Mouse (Mus musculus) liver, postnatal 0 days (tissue): Measurements from ENCODE around the gene Nr2f6. TPM values are rescaled to one million over a fixed set of nuclear protein-coding genes. Genes with fewer than 3 reads are reported as not detected.

Experiments used
- ATAC-seq: fragments of 200-750 bp; cut with Nextera tagmentation; 2 replicates; pipeline ENCODE4 v1.8.0; 2017; ENCODE audit warnings: mild to moderate bottlenecking, moderate library complexity
- DNase-seq: peaks from one replicate; pipeline ENCODE4 v3.0.0-alpha.2; 2016
- H3K27ac ChIP-seq: fragments of 300-500 bp; sonication (generic); 2 replicates; pipeline ENCODE4 v1.5.1; 2014; ENCODE audit warnings: antibody characterized with exemption, moderate library complexity, mild to moderate bottlenecking, low read depth
- H3K27me3 ChIP-seq: fragments of 300-500 bp; sonication (generic); 2 replicates; pipeline ENCODE4 v1.6.1; 2014; ENCODE audit warnings: low read length, control low read depth, mixed read lengths; ENCODE audit not compliant: insufficient read depth
- H3K36me3 ChIP-seq: fragments of 300-500 bp; sonication (generic); replicated peaks from 2 replicates; pipeline ENCODE4 v1.6.1; 2014; ENCODE audit warnings: mild to moderate bottlenecking, control low read depth, low read length, moderate library complexity, mixed read lengths; ENCODE audit not compliant: insufficient read depth
- H3K4me1 ChIP-seq: fragments of 300-500 bp; sonication (generic); 2 replicates; pipeline ENCODE4 v1.6.1; 2014; ENCODE audit warnings: antibody characterized with exemption, mild to moderate bottlenecking, control low read depth; ENCODE audit not compliant: insufficient read depth
- H3K4me2 ChIP-seq: fragments of 300-500 bp; sonication (generic); 2 replicates; pipeline ENCODE4 v1.6.1; 2014; ENCODE audit warnings: low read depth, mild to moderate bottlenecking, low read length, moderate library complexity, mixed read lengths
- H3K4me3 ChIP-seq: fragments of 300-500 bp; sonication (generic); 2 replicates; pipeline ENCODE4 v1.5.1; 2014; ENCODE audit warnings: low read depth, low read length
- H3K9ac ChIP-seq: fragments of 300-500 bp; sonication (generic); replicated peaks from 2 replicates; pipeline ENCODE4 v1.6.1; 2014; ENCODE audit warnings: mild to moderate bottlenecking, moderate library complexity
- H3K9me3 ChIP-seq: fragments of 300-500 bp; sonication (generic); 2 replicates; pipeline ENCODE4 v1.6.1; 2016; ENCODE audit warnings: mild to moderate bottlenecking, control low read depth, low read length, mixed read lengths
- CTCF ChIP-seq: sonication (generic); IDR thresholded peaks from 2 replicates; pipeline ENCODE4 v1.5.1; 2016; ENCODE audit warnings: antibody characterized with exemption, low read depth
- EP300 ChIP-seq: IDR thresholded peaks from 2 replicates; pipeline ENCODE4 v1.6.1; 2016; ENCODE audit warnings: antibody characterized with exemption, low read depth, mild to moderate bottlenecking
- WGBS: fragments of 180-500 bp; shearing (Covaris S2); extraction: QIAGEN DNeasy Blood & Tissue Kit; methylation state at CpG from one replicate; pipeline ENCODE4 v1.1.7; 2014; ENCODE audit not compliant: insufficient replicate concordance; 5-methylcytosine and 5-hydroxymethylcytosine counted together
- polyA plus RNA-seq: library from polyadenylated mRNA; unstranded; fragments of >200 nt; fragmentation: Nextera tagmentation; extraction: Ambion mirVana; gene quantifications from 2 replicates; pipeline ENCODE4 v1.2.1, GENCODE M21; 2015

Nr2f6 gene
- polyA plus RNA-seq, 1 experiment from 2014 or later: 38.0 TPM

DNA sequence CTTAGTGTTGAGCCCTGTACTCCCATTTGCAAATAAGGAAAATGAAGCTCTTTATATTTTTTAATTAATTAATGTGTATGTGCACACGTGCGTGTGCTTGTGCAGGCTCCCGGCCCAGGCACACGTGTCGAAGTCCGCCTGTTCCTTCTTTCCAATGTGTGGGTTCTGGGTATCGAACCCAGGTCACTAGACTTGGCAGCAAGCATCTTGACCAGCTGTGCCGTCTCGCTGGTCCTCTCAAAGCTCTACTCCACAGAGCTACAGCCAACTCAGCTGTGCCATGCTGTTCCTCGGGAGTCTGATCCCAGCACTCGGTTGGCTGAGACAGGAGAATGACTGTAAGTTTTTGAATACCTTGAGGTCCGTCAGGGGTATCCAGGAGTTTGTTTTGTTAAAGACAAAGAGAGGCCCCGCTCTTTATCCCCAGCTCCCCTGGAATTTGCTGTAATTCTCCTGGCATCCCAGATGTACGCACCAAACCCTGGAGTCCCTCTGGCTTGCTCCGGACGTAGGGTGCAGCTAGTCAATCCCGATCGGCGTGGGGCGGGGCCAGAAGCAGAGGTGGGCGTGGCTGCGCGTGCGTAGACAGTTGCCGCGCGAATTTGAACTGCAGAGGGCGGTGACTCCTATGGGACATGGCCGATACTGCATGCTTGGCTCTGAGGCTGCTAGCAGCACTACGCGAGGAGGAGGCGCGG lies 23.8 kb upstream of the Nr2f6 start, which contains the start of gene Ankle1:
TSS of gene Ankle1 (plus strand) at position 610 of the 698 bp plus-strand sequence.
- Histone ChIP-seq H3K36me3 (peaks cover 33% of the 10 kb centered on the region), H3K9me3 (no peaks in the 10 kb centered on the region), H3K4me1 (peaks cover 20% of the 10 kb centered on the region), H3K4me2 (peak within 1 kb of the TSS; percentile 97), H3K9ac (peak within 1 kb of the TSS; percentile 84), H3K4me3 (peak within 1 kb of the TSS; percentile 92), H3K27ac (peak within 1 kb of the TSS; percentile 70), H3K27me3 (no peaks in the 10 kb centered on the region)
- ATAC-seq: peak; percentile 93
- TF ChIP-seq CTCF (peak; percentile 86), EP300 (no peak)
- peak; percentile 99 for DNase-seq
- WGBS: 13% methylated on average over 33 of the region's 33 CpGs

DNA sequence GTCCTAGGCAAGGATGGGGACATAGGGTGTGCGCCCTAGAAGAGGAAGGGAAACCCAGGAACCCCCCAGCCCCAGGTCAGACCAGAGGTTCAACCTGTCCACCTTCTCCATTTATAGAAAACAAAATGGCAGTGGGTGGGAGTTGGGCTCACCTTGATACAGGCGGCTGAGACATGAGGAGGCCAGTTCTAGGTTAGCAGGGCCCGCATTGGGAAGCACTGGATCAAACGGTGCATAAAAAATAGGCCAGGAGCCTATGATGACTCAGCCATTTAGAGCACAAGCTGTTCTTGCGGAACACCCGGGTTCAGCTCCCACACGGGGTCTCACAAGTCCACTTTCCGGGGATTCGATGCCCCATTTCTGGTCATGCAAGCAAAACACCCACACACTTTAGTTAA lies 23.2 kb upstream of the Nr2f6 start:
- Histone ChIP-seq H3K9me3 (no peaks in the 10 kb centered on the region), H3K27ac (no peak overlapping the region), H3K9ac (no peak overlapping the region), H3K4me2 (peak overlapping the region; percentile 97), H3K36me3 (peaks cover 35% of the 10 kb centered on the region), H3K27me3 (no peaks in the 10 kb centered on the region), H3K4me1 (peaks cover 20% of the 10 kb centered on the region), H3K4me3 (no peak overlapping the region; the same call in 1 of the 2 replicates)
- DNase-seq (no peak), ATAC-seq (no peak)
- WGBS: 61% methylated on average over 9 of the region's 9 CpGs
- TF ChIP-seq CTCF (no peak), EP300 (no peak)

- Histone ChIP-seq H3K9me3 (no peaks in the 10 kb centered on the region), H3K36me3 (peaks cover 33% of the 10 kb centered on the region), H3K4me3 (no peak overlapping the region), H3K4me2 (no peak overlapping the region), H3K4me1 (peaks cover 20% of the 10 kb centered on the region), H3K27me3 (no peaks in the 10 kb centered on the region), H3K9ac (no peak overlapping the region), H3K27ac (no peak overlapping the region)
- 76% methylated on average over 8 of the region's 8 CpGs for WGBS
- DNase-seq (no peak), ATAC-seq (no peak)
- TF ChIP-seq CTCF (no peak), EP300 (no peak)
Measured at GRCm38 (mm10) chr8:71404011-71404410, 22.3 kb upstream of the Nr2f6 start.

GRCm38 (mm10) chr8:71403107-71403885 lies 21.5 kb upstream of the Nr2f6 start:
- 73% methylated on average over 6 of the region's 6 CpGs for WGBS
- peaks cover 20% of the 10 kb centered on the region for H3K4me1 ChIP-seq
- no peak overlapping the region for H3K27ac ChIP-seq
- no peaks in the 10 kb centered on the region for H3K9me3 ChIP-seq
- peaks cover 30% of the 10 kb centered on the region for H3K36me3 ChIP-seq
- no peak overlapping the region for H3K4me3 ChIP-seq
- ATAC-seq (no peak), DNase-seq (no peak)
- H3K27me3 ChIP-seq: no peaks in the 10 kb centered on the region
- no peak overlapping the region for H3K4me2 ChIP-seq
- no peak overlapping the region for H3K9ac ChIP-seq
- TF ChIP-seq EP300: no peak

DNA sequence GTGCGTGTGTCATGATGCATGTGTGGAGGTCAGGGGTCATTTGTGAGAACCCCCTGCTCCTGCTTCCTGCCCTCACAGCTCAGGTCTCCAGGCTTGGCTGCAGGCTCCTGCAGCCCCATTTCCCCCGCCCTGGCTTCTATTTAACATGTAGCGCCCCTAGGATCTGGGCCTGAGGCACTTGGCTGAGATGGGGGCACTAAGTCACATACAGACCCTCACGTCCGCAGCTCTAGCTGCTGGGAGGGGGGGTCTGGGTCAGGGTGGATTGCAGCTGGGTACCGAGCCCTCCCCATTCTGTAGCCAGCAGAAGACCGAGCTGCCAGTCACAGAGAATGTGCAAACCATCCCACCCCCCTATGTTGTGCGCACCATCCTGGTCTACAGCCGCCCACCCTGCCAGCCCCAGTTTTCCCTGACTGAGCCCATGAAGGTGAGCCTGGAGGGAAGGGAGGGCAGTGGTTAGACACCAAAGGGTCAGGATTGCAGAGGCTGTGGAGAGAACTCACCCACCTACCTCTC lies 20.7 kb upstream of the Nr2f6 start:
- H3K4me1 ChIP-seq: peaks cover 23% of the 10 kb centered on the region
- H3K27me3 ChIP-seq: no peaks in the 10 kb centered on the region
- DNase-seq (no peak), ATAC-seq (no peak)
- no peak overlapping the region for H3K4me3 ChIP-seq
- no peak overlapping the region for H3K9ac ChIP-seq
- peaks cover 24% of the 10 kb centered on the region for H3K36me3 ChIP-seq
- 84% methylated on average over 9 of the region's 9 CpGs for WGBS
- no peaks in the 10 kb centered on the region for H3K9me3 ChIP-seq
- no peak overlapping the region for H3K27ac ChIP-seq
- TF ChIP-seq EP300: no peak
- no peak for TF ChIP-seq CTCF
- H3K4me2 ChIP-seq: no peak overlapping the region

DNA sequence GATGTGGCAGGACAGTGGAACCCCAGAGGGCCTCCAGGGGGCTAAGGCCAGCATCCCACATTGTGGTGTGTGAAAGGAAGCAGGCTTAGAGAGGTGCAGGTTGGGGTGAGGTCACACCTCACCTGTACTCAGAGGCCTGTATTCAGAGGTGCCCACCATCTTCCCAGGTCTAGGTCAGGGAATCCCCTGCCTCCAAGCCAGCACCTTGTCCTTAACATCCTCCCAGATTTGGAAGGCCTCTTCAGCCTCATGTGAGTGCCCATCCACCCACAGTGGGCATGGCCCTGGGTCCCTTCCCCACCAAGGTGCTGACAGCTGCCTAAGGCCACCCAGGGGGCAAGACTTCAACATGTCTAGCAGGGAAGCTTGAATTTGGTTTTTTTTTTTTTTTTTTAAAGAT lies 19.7 kb upstream of the Nr2f6 start:
- Histone ChIP-seq H3K4me3 (no peak overlapping the region), H3K27ac (no peak overlapping the region), H3K36me3 (peaks cover 18% of the 10 kb centered on the region), H3K27me3 (no peaks in the 10 kb centered on the region), H3K9me3 (no peaks in the 10 kb centered on the region), H3K9ac (no peak overlapping the region), H3K4me1 (peaks cover 23% of the 10 kb centered on the region), H3K4me2 (no peak overlapping the region)
- TF ChIP-seq EP300 (no peak), CTCF (no peak)
- ATAC-seq: no peak
- DNase-seq: no peak
